Mouse (Mus musculus) bone marrow, adult 2 months (tissue): ENCODE measurements around the gene Adamts3.

ENCODE experiments used
- CTCF ChIP-seq: fragments of 200-500 bp; IDR thresholded peaks from 2 replicates; pipeline ENCODE4 v1.5.1; 2011; ENCODE audit warnings: low read length, control low read depth; ENCODE audit not compliant: control insufficient read depth, insufficient read depth
- POLR2A ChIP-seq: fragments of 200-500 bp; IDR thresholded peaks from 2 replicates; pipeline ENCODE4 v1.6.1; 2011; ENCODE audit warnings: low read depth, mild to moderate bottlenecking, control low read depth, low read length, borderline replicate concordance; ENCODE audit not compliant: control insufficient read depth

- TF ChIP-seq CTCF = no peak
- no peak for TF ChIP-seq POLR2A
These were observed 155.0 kb downstream of the Adamts3 start for GRCm38 (mm10) chr5:89728117-89728516.
